Mouse (Mus musculus) stomach, postnatal 0 days (tissue): ENCODE measurements around the gene Lrp1. TPM values are rescaled to one million over a fixed set of nuclear protein-coding genes. Genes with fewer than 3 reads are reported as not detected.

Experiments used
- ATAC-seq: fragments of 200-750 bp; cut with Nextera tagmentation; 2 replicates; pipeline ENCODE4 v1.8.0; 2017; ENCODE audit not compliant: low FRiP score, low TSS enrichment
- DNase-seq: peaks from one replicate; pipeline ENCODE4 v3.0.0-alpha.2; 2016; ENCODE audit warnings: low spot score
- H3K27ac ChIP-seq: fragments of 300-500 bp; sonication (generic); replicated peaks from 2 replicates; pipeline ENCODE4 v1.5.1; 2014; ENCODE audit warnings: mild to moderate bottlenecking, control low read depth
- H3K27me3 ChIP-seq: fragments of 300-500 bp; sonication (generic); 2 replicates; pipeline ENCODE4 v1.6.1; 2014; ENCODE audit warnings: low read length; ENCODE audit not compliant: control insufficient read depth, insufficient read depth
- H3K36me3 ChIP-seq: fragments of 300-500 bp; sonication (generic); 2 replicates; pipeline ENCODE4 v1.6.1; 2014; ENCODE audit warnings: low read length, mixed read lengths; ENCODE audit not compliant: control insufficient read depth, insufficient read depth
- H3K4me1 ChIP-seq: fragments of 300-500 bp; sonication (generic); replicated peaks from 2 replicates; pipeline ENCODE4 v1.6.1; 2014; ENCODE audit warnings: antibody characterized with exemption; ENCODE audit not compliant: control insufficient read depth, insufficient read depth
- H3K4me2 ChIP-seq: fragments of 300-500 bp; sonication (generic); replicated peaks from 2 replicates; pipeline ENCODE4 v1.6.1; 2014; ENCODE audit warnings: low read depth, mild to moderate bottlenecking, control low read depth, moderate library complexity
- H3K4me3 ChIP-seq: fragments of 300-500 bp; sonication (generic); 2 replicates; pipeline ENCODE4 v1.5.1; 2014; ENCODE audit warnings: low read depth, low read length, control low read depth
- H3K9ac ChIP-seq: fragments of 300-500 bp; sonication (generic); 2 replicates; pipeline ENCODE4 v1.6.1; 2014; ENCODE audit warnings: mild to moderate bottlenecking, low read length, control low read depth, mixed read lengths
- H3K9me3 ChIP-seq: fragments of 300-500 bp; sonication (generic); 2 replicates; pipeline ENCODE4 v1.6.1; 2016; ENCODE audit warnings: low read length; ENCODE audit not compliant: control insufficient read depth
- CTCF ChIP-seq: IDR thresholded peaks from 2 replicates; pipeline ENCODE4 v1.5.1; 2016; ENCODE audit warnings: antibody characterized with exemption, low read depth, mild to moderate bottlenecking, moderate library complexity
- EP300 ChIP-seq: optimal IDR thresholded peaks from 2 replicates; pipeline ENCODE3; 2016; ENCODE audit warnings: antibody characterized with exemption
- WGBS: fragments of 180-500 bp; shearing (Covaris S2); extraction: QIAGEN DNeasy Blood & Tissue Kit; methylation state at CpG from one replicate; pipeline ENCODE4 v1.1.7; 2014; 5-methylcytosine and 5-hydroxymethylcytosine counted together
- polyA plus RNA-seq: library from polyadenylated mRNA; unstranded; fragments of >200 nt; fragmentation: Nextera tagmentation; extraction: Ambion mirVana; gene quantifications from 2 replicates; pipeline ENCODE4 v1.2.1, GENCODE M21; 2015

The Lrp1 gene
- polyA plus RNA-seq, 1 experiment from 2014 or later, result 32.7 TPM

- no peak overlapping the region for H3K4me2 ChIP-seq
- H3K27ac ChIP-seq, result no peak overlapping the region
- TF ChIP-seq EP300, result no peak
- no peak for TF ChIP-seq CTCF
- no peaks in the 10 kb centered on the region for H3K4me1 ChIP-seq
- no peaks in the 10 kb centered on the region for H3K27me3 ChIP-seq
- H3K9ac ChIP-seq, result no peak overlapping the region
- WGBS, result 88% methylated on average over 9 of the region's 9 CpGs
- H3K4me3 ChIP-seq, result no peak overlapping the region
- DNase-seq (no peak), ATAC-seq (no peak)
- H3K36me3 ChIP-seq, result peaks cover 26% of the 10 kb centered on the region
- no peaks in the 10 kb centered on the region for H3K9me3 ChIP-seq
Observed at GRCm38 (mm10) chr10:127581291-127581690, 39.7 kb downstream of the Lrp1 start.

GRCm38 (mm10) chr10:127577982-127578381, 43.0 kb downstream of the Lrp1 start:
- Histone ChIP-seq H3K9ac (no peak overlapping the region), H3K27ac (no peak overlapping the region), H3K4me1 (no peaks in the 10 kb centered on the region), H3K27me3 (no peaks in the 10 kb centered on the region), H3K9me3 (no peaks in the 10 kb centered on the region), H3K36me3 (peaks cover 43% of the 10 kb centered on the region), H3K4me3 (no peak overlapping the region), H3K4me2 (no peak overlapping the region)
- DNase-seq (no peak), ATAC-seq (no peak)
- TF ChIP-seq EP300, result no peak
- TF ChIP-seq CTCF, result no peak
- WGBS, result 91% methylated on average over 15 of the region's 15 CpGs

GRCm38 (mm10) chr10:127577156-127577555, 43.8 kb downstream of the Lrp1 start:
- no peaks in the 10 kb centered on the region for H3K27me3 ChIP-seq
- no peak overlapping the region for H3K9ac ChIP-seq
- H3K36me3 ChIP-seq, result peaks cover 41% of the 10 kb centered on the region
- H3K27ac ChIP-seq, result no peak overlapping the region
- no peak for DNase-seq
- H3K4me3 ChIP-seq, result no peak overlapping the region
- ATAC-seq, result no peak
- no peaks in the 10 kb centered on the region for H3K9me3 ChIP-seq
- no peaks in the 10 kb centered on the region for H3K4me1 ChIP-seq
- H3K4me2 ChIP-seq, result no peak overlapping the region
- 76% methylated on average over 9 of the region's 9 CpGs for WGBS
- TF ChIP-seq CTCF (no peak), EP300 (no peak)

GRCm38 (mm10) chr10:127576381-127576961, 44.5 kb downstream of the Lrp1 start:
- Histone ChIP-seq H3K4me2 (no peak overlapping the region), H3K36me3 (peaks cover 40% of the 10 kb centered on the region), H3K4me1 (no peaks in the 10 kb centered on the region), H3K9me3 (no peaks in the 10 kb centered on the region), H3K27ac (peak overlapping the region; percentile 13; the same call in 1 of the 2 replicates), H3K27me3 (no peaks in the 10 kb centered on the region), H3K9ac (no peak overlapping the region; the same call in 1 of the 2 replicates), H3K4me3 (no peak overlapping the region)
- 54% methylated on average over 18 of the region's 18 CpGs for WGBS
- ATAC-seq, result peak; percentile 48
- peak; percentile 83 for DNase-seq
- no peak for TF ChIP-seq EP300
- TF ChIP-seq CTCF, result peak; percentile 89

GRCm38 (mm10) chr10:127575741-127576140, 45.2 kb downstream of the Lrp1 start:
- Histone ChIP-seq H3K9ac (no peak overlapping the region), H3K9me3 (no peaks in the 10 kb centered on the region), H3K27ac (no peak overlapping the region), H3K27me3 (no peaks in the 10 kb centered on the region), H3K4me1 (no peaks in the 10 kb centered on the region), H3K4me3 (no peak overlapping the region), H3K4me2 (no peak overlapping the region), H3K36me3 (peaks cover 40% of the 10 kb centered on the region)
- ATAC-seq (no peak), DNase-seq (no peak)
- no peak for TF ChIP-seq CTCF
- TF ChIP-seq EP300, result no peak
- 68% methylated on average over 7 of the region's 7 CpGs for WGBS

- no peaks in the 10 kb centered on the region for H3K27me3 ChIP-seq
- TF ChIP-seq CTCF (no peak), EP300 (no peak)
- H3K9me3 ChIP-seq, result no peaks in the 10 kb centered on the region
- ATAC-seq, result no peak
- no peaks in the 10 kb centered on the region for H3K4me1 ChIP-seq
- H3K4me2 ChIP-seq, result no peak overlapping the region
- H3K9ac ChIP-seq, result no peak overlapping the region
- no peak overlapping the region for H3K4me3 ChIP-seq
- H3K27ac ChIP-seq, result no peak overlapping the region
- WGBS, result 89% methylated on average over 5 of the region's 5 CpGs
- peaks cover 40% of the 10 kb centered on the region for H3K36me3 ChIP-seq
- DNase-seq, result no peak
Observed at GRCm38 (mm10) chr10:127572281-127572680, 48.7 kb downstream of the Lrp1 start.
